Mouse (Mus musculus) embryonic fibroblast, embryonic 13.5 days (primary cell): ENCODE measurements around the gene Dyrk1a. TPM values are rescaled to one million over a fixed set of nuclear protein-coding genes. Genes with fewer than 3 reads are reported as not detected.
A peak's percentile ranks its signal among the peaks of the same experiment; 100 is the strongest.
"Not testable (repeated sequence)": the region's sequence is repeated elsewhere in the genome, so short reads cannot be mapped to it uniquely, and the experiment has no call there.

Experiments
- H3K27ac ChIP-seq: 2 replicates; pipeline ENCODE4 v1.5.1; 2012; ENCODE audit warnings: low read length, control low read depth, inconsistent platforms; ENCODE audit not compliant: insufficient read depth
- H3K4me1 ChIP-seq: 2 replicates; pipeline ENCODE4 v1.6.1; 2011; ENCODE audit warnings: low read length; ENCODE audit not compliant: control insufficient read depth, insufficient read depth
- H3K4me3 ChIP-seq: 2 replicates; pipeline ENCODE4 v1.5.1; 2011; ENCODE audit warnings: mild to moderate bottlenecking, control low read depth, low read length; ENCODE audit not compliant: insufficient read depth
- CTCF ChIP-seq: IDR thresholded peaks from 2 replicates; pipeline ENCODE4 v1.5.1; 2011; ENCODE audit warnings: mild to moderate bottlenecking, control low read depth, low read length, moderate library complexity, borderline replicate concordance; ENCODE audit not compliant: insufficient read depth
- POLR2A ChIP-seq: IDR thresholded peaks from 2 replicates; pipeline ENCODE4 v1.6.1; 2011; ENCODE audit warnings: low read depth, mild to moderate bottlenecking, control low read depth, low read length, moderate library complexity
- polyA plus RNA-seq: library from polyadenylated mRNA; stranded (reverse); fragments of >200 nt; gene quantifications from 2 replicates; pipeline ENCODE4 v1.2.4, GENCODE M21; 2011; ENCODE audit warnings: low read depth; ENCODE audit not compliant: missing spikeins, insufficient read length

Gene Dyrk1a
- polyA plus RNA-seq, 1 experiment = 50.5 TPM

GRCm38 (mm10) chr16:94683960-94684359 lies 114.2 kb downstream of the Dyrk1a start:
- TF ChIP-seq CTCF (no peak), POLR2A (no peak)
- no peak overlapping the region for H3K27ac ChIP-seq
- no peak overlapping the region for H3K4me3 ChIP-seq
- peaks cover 3% of the 10 kb centered on the region; the same call in 1 of the 2 replicates for H3K4me1 ChIP-seq

- TF ChIP-seq CTCF = no peak
- TF ChIP-seq POLR2A = no peak
- no peak overlapping the region for H3K27ac ChIP-seq
Observed at GRCm38 (mm10) chr16:94693687-94694305, 124.0 kb downstream of the Dyrk1a start.

DNA sequence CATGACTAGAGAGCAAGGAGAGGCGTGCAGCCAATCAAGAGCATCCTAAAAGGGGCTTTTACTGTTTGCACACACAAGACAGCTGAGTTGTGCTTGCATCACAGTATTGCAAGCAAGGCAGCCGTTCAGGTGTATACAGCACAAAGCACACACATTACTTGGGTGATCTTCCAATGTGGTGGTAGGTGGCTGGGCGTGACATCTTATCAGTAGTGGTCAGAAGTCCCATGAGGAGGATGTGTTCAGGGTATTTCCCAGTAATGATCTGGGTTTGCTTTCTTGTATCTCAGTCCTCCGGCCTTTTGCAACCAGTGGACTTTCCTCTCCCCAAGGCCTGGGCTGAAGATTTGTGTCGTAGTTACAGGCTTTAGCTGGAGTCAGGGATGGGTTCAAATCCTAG lies 127.7 kb downstream of the Dyrk1a start:
- H3K4me1 ChIP-seq = no peaks in the 10 kb centered on the region
- H3K27ac ChIP-seq = no peak overlapping the region
- TF ChIP-seq CTCF (no peak), POLR2A (no peak)
- H3K4me3 ChIP-seq = no peak overlapping the region

More at GRCm38 (mm10) chr16:94693687-94694305, 124.0 kb downstream of the Dyrk1a start:
- Histone ChIP-seq H3K4me3 (no peak overlapping the region), H3K4me1 (no peaks in the 10 kb centered on the region)

- not testable (repeated sequence) for H3K27ac ChIP-seq, H3K4me3 ChIP-seq, H3K4me1 ChIP-seq
Observed at GRCm38 (mm10) chr16:94698234-94698633, 128.4 kb downstream of the Dyrk1a start.

GRCm38 (mm10) chr16:94701141-94701540 lies 131.3 kb downstream of the Dyrk1a start:
- Histone ChIP-seq H3K27ac (no peak overlapping the region), H3K4me1 (no peaks in the 10 kb centered on the region), H3K4me3 (no peak overlapping the region)
- TF ChIP-seq CTCF = no peak
- TF ChIP-seq POLR2A = no peak

- no peaks in the 10 kb centered on the region for H3K4me1 ChIP-seq
- no peak for TF ChIP-seq CTCF
- TF ChIP-seq POLR2A = no peak
- no peak overlapping the region for H3K4me3 ChIP-seq
- H3K27ac ChIP-seq = no peak overlapping the region
Observed at GRCm38 (mm10) chr16:94701971-94702370, 132.2 kb downstream of the Dyrk1a start.

GRCm38 (mm10) chr16:94713480-94714094 lies 143.8 kb downstream of the Dyrk1a start:
- no peak for TF ChIP-seq POLR2A
- peak; percentile 71 for TF ChIP-seq CTCF
- H3K4me1 ChIP-seq = no peaks in the 10 kb centered on the region
- no peak overlapping the region for H3K27ac ChIP-seq
- no peak overlapping the region for H3K4me3 ChIP-seq

DNA sequence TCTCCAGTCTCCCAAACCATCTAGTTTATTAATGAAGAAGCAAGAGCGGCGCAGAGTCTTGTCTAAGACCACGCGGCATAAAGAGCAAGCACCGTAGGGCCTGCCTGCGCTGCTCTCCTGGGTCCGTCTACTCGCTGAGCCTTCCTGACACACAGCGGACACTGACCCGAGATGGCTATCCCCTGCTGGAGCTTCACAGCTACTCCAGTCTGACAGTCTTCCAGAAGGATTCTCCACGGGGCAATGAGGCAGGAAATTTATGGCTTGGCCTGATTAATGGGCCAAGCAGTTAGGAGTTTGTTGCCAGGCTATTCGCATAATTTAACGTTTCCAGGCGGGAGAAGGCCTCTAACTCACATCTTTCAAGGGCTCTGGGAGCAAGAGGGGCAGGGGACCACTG lies 144.7 kb downstream of the Dyrk1a start:
- TF ChIP-seq POLR2A = no peak
- TF ChIP-seq CTCF = no peak
- Histone ChIP-seq H3K4me3 (no peak overlapping the region), H3K27ac (no peak overlapping the region), H3K4me1 (no peaks in the 10 kb centered on the region)

- H3K4me1 ChIP-seq = 0 out of 2 replicates have a peak, but pooled peaks cover 4% of the 10 kb centered on the region
- TF ChIP-seq CTCF (no peak), POLR2A (no peak)
- no peak overlapping the region for H3K4me3 ChIP-seq
- no peak overlapping the region for H3K27ac ChIP-seq
Observed at GRCm38 (mm10) chr16:94717051-94717450, 147.2 kb downstream of the Dyrk1a start.

DNA sequence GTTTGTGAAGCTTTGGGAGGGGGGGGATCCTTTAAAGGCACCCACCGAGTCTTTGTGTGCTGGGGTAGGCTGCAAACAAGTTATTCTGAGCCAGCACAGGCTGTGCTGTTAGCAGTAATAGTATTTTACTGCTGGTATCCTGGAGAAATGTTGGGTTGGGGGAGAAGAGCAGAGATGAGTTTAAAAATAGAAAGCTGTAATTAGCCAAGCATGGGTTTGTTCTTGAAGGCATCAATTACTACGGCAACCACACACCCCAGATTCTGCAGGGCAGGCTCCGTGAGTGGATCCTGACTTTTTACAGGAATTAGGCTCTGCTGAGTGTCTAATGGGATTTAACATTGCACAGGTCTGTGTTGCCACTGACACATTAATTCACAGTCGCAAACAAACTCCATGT lies 149.1 kb downstream of the Dyrk1a start:
- no peak for TF ChIP-seq CTCF
- TF ChIP-seq POLR2A = no peak
- 0 out of 2 replicates have a peak, but pooled peaks cover 4% of the 10 kb centered on the region for H3K4me1 ChIP-seq
- H3K27ac ChIP-seq = no peak overlapping the region
- no peak overlapping the region for H3K4me3 ChIP-seq
